Mouse (Mus musculus): ENCODE measurements at regions not wholly inside any gene's neighbourhood (a gene's known extent, or its start where the extent isn't known, plus 50 kb on each side); places are given as distances from the start of the nearest gene placed in this dataset.

DNA sequence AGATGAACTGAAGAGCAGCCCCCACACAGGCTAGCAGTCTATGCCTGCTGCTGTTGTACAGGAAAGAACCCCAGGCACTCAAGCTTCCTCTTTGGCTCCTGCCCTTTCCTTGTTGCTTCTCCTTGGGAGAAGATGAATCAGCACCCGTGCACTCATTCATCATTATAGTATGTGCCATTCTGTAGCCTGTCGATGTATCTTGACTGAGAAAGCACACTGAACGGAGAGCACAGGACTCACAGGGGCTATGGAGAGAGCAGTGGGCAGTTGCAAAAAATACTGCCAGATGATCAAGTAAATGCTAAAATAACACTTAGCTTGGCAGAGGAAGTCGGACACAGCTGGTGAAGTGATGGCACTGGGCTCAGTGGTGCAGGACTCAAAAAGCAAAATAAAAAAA, 322.2 kb upstream of the Vstm2b start:
- H3K9ac ChIP-seq (ENCODE audit: insufficient read depth, low read depth, low read length, poor library complexity, severe bottlenecking): no peak overlapping the region

GRCm38 (mm10) chr7:40577365-40577764, 320.8 kb upstream of the Vstm2b start:
- DNase-seq (ENCODE audit: low read depth, low spot score): no peak
- H3K27ac ChIP-seq (ENCODE audit: insufficient read depth, low read depth, low read length, poor library complexity, severe bottlenecking): no peak overlapping the region
- no peaks in the 10 kb centered on the region for H3K9me3 ChIP-seq (ENCODE audit: control insufficient read depth, insufficient read depth, low read depth, low read length)
- no peaks in the 10 kb centered on the region for H3K4me1 ChIP-seq (ENCODE audit: control insufficient read depth in 2 of 2, insufficient read depth in 2 of 2, low read length in 2 of 2, poor library complexity in 1 of 2)
- no peak overlapping the region for H3K4me3 ChIP-seq (ENCODE audit: insufficient read depth in 1 of 2, low read depth in 1 of 2, low read length in 2 of 2, poor library complexity in 1 of 2, severe bottlenecking in 1 of 2)
- H3K9ac ChIP-seq (ENCODE audit: insufficient read depth, low read depth, low read length, poor library complexity, severe bottlenecking): no peak overlapping the region
- no peaks in the 10 kb centered on the region for H3K36me3 ChIP-seq (ENCODE audit: control insufficient read depth, insufficient read depth, low read length, poor library complexity, severe bottlenecking)
- TF ChIP-seq MAFK (IDR thresholded peaks at IDR 0.05; ENCODE audit: insufficient read depth, low read depth, low read length) (no peak), ZNF384 (IDR thresholded peaks at IDR 0.05; ENCODE audit: low read depth, low read length) (no peak), HCFC1 (IDR thresholded peaks at IDR 0.05; ENCODE audit: borderline replicate concordance, insufficient read depth, low read length) (no peak), CHD2 (IDR thresholded peaks at IDR 0.05; ENCODE audit: low read depth, low read length) (no peak), ZC3H11A (IDR thresholded peaks at IDR 0.05; ENCODE audit: borderline replicate concordance, low read depth, low read length) (no peak)
- in situ Hi-C loops (cut with MboI; ENCODE audit: low sequenced_read_pairs in 2 of 2, unreplicated experiment in 2 of 2): no loop called here

More for the DNA sequence above, 322.2 kb upstream of the Vstm2b start:
- H3K4me3 ChIP-seq (ENCODE audit: insufficient read depth in 1 of 2, low read depth in 1 of 2, low read length in 2 of 2, poor library complexity in 1 of 2, severe bottlenecking in 1 of 2): no peak overlapping the region
- DNase-seq (ENCODE audit: low read depth, low spot score): no peak
- TF ChIP-seq MAFK (IDR thresholded peaks at IDR 0.05; ENCODE audit: insufficient read depth, low read depth, low read length): no peak
- TF ChIP-seq HCFC1 (IDR thresholded peaks at IDR 0.05; ENCODE audit: borderline replicate concordance, insufficient read depth, low read length): no peak
- TF ChIP-seq CHD2 (IDR thresholded peaks at IDR 0.05; ENCODE audit: low read depth, low read length): no peak
- TF ChIP-seq ZNF384 (IDR thresholded peaks at IDR 0.05; ENCODE audit: low read depth, low read length): no peak
- TF ChIP-seq ZC3H11A (IDR thresholded peaks at IDR 0.05; ENCODE audit: borderline replicate concordance, low read depth, low read length): no peak
- no peaks in the 10 kb centered on the region for H3K4me1 ChIP-seq (ENCODE audit: control insufficient read depth in 2 of 2, insufficient read depth in 2 of 2, low read length in 2 of 2, poor library complexity in 1 of 2)
- no peaks in the 10 kb centered on the region for H3K9me3 ChIP-seq (ENCODE audit: control insufficient read depth, insufficient read depth, low read depth, low read length)
- in situ Hi-C loops (cut with MboI; ENCODE audit: low sequenced_read_pairs in 2 of 2, unreplicated experiment in 2 of 2): no loop called here
- no peaks in the 10 kb centered on the region for H3K36me3 ChIP-seq (ENCODE audit: control insufficient read depth, insufficient read depth, low read length, poor library complexity, severe bottlenecking)
- no peak overlapping the region for H3K27ac ChIP-seq (ENCODE audit: insufficient read depth, low read depth, low read length, poor library complexity, severe bottlenecking)

GRCm38 (mm10) chr7:40620761-40621160, 277.4 kb upstream of the Vstm2b start:
- H3K4me1 ChIP-seq (ENCODE audit: control insufficient read depth in 2 of 2, insufficient read depth in 2 of 2, low read length in 2 of 2, poor library complexity in 1 of 2): no peaks in the 10 kb centered on the region
- H3K4me3 ChIP-seq (ENCODE audit: insufficient read depth in 1 of 2, low read depth in 1 of 2, low read length in 2 of 2, poor library complexity in 1 of 2, severe bottlenecking in 1 of 2): no peak overlapping the region
- H3K9me3 ChIP-seq (ENCODE audit: control insufficient read depth, insufficient read depth, low read depth, low read length): no peaks in the 10 kb centered on the region
- H3K36me3 ChIP-seq (ENCODE audit: control insufficient read depth, insufficient read depth, low read length, poor library complexity, severe bottlenecking): no peaks in the 10 kb centered on the region
- in situ Hi-C loops (cut with MboI; ENCODE audit: low sequenced_read_pairs in 2 of 2, unreplicated experiment in 2 of 2): no loop called here
- no peak overlapping the region for H3K9ac ChIP-seq (ENCODE audit: insufficient read depth, low read depth, low read length, poor library complexity, severe bottlenecking)
- TF ChIP-seq HCFC1 (IDR thresholded peaks at IDR 0.05; ENCODE audit: borderline replicate concordance, insufficient read depth, low read length) (no peak), ZC3H11A (IDR thresholded peaks at IDR 0.05; ENCODE audit: borderline replicate concordance, low read depth, low read length) (no peak), ZNF384 (IDR thresholded peaks at IDR 0.05; ENCODE audit: low read depth, low read length) (no peak), MAFK (IDR thresholded peaks at IDR 0.05; ENCODE audit: insufficient read depth, low read depth, low read length) (no peak), CHD2 (IDR thresholded peaks at IDR 0.05; ENCODE audit: low read depth, low read length) (no peak)
- DNase-seq (ENCODE audit: low read depth, low spot score): no peak
- no peak overlapping the region for H3K27ac ChIP-seq (ENCODE audit: insufficient read depth, low read depth, low read length, poor library complexity, severe bottlenecking)

DNA sequence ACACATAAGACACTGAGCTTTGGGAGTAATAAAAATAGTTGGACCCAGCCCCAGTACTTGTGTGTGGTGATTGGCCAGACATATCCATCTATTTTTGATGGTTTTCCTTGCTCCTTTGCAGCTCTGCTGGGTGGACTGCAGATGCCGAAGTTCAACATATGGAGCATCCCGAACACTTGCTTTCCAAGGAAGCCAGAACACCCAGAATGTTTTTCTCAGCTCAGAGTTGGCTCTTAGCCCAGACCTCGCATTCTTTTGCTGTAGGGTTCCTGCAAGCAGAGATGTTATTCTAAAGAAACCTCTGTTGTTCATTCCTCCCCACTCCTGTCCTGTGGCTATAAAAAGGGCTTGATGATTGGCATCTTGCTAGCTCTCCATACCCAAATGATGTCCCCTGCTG, 275.3 kb upstream of the Vstm2b start:
- in situ Hi-C loops (cut with MboI; ENCODE audit: low sequenced_read_pairs in 2 of 2, unreplicated experiment in 2 of 2): no loop called here
- Histone ChIP-seq H3K36me3 (ENCODE audit: control insufficient read depth, insufficient read depth, low read length, poor library complexity, severe bottlenecking) (no peaks in the 10 kb centered on the region), H3K27ac (ENCODE audit: insufficient read depth, low read depth, low read length, poor library complexity, severe bottlenecking) (no peak overlapping the region), H3K9me3 (ENCODE audit: control insufficient read depth, insufficient read depth, low read depth, low read length) (no peaks in the 10 kb centered on the region), H3K4me3 (ENCODE audit: insufficient read depth in 1 of 2, low read depth in 1 of 2, low read length in 2 of 2, poor library complexity in 1 of 2, severe bottlenecking in 1 of 2) (no peak overlapping the region), H3K4me1 (ENCODE audit: control insufficient read depth in 2 of 2, insufficient read depth in 2 of 2, low read length in 2 of 2, poor library complexity in 1 of 2) (no peaks in the 10 kb centered on the region), H3K9ac (ENCODE audit: insufficient read depth, low read depth, low read length, poor library complexity, severe bottlenecking) (no peak overlapping the region)
- TF ChIP-seq ZNF384 (IDR thresholded peaks at IDR 0.05; ENCODE audit: low read depth, low read length) (no peak), ZC3H11A (IDR thresholded peaks at IDR 0.05; ENCODE audit: borderline replicate concordance, low read depth, low read length) (no peak), HCFC1 (IDR thresholded peaks at IDR 0.05; ENCODE audit: borderline replicate concordance, insufficient read depth, low read length) (no peak), CHD2 (IDR thresholded peaks at IDR 0.05; ENCODE audit: low read depth, low read length) (no peak), MAFK (IDR thresholded peaks at IDR 0.05; ENCODE audit: insufficient read depth, low read depth, low read length) (no peak)
- DNase-seq (ENCODE audit: low read depth, low spot score): no peak

DNA sequence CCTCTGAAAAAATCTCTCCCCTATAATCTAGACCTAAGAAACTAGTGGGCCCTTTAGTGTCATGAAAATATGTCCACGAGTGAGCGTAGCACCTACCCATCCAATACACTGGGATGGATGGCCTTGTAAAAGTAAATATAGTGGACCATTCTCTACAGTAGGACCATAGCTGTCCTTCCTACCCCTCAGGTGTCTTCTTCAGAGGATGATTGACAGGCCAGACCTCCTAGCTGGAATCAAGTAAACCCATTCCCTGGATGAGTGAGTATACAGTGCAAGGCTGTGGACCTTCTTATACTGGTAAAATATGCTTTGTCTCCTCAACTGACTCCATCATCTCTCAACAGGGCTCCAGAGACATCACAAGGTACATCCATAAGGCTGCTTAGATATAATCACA, 274.8 kb upstream of the Vstm2b start:
- H3K9me3 ChIP-seq (ENCODE audit: control insufficient read depth, insufficient read depth, low read depth, low read length): no peaks in the 10 kb centered on the region
- H3K4me3 ChIP-seq (ENCODE audit: insufficient read depth in 1 of 2, low read depth in 1 of 2, low read length in 2 of 2, poor library complexity in 1 of 2, severe bottlenecking in 1 of 2): no peak overlapping the region
- H3K27ac ChIP-seq (ENCODE audit: insufficient read depth, low read depth, low read length, poor library complexity, severe bottlenecking): no peak overlapping the region
- no peaks in the 10 kb centered on the region for H3K36me3 ChIP-seq (ENCODE audit: control insufficient read depth, insufficient read depth, low read length, poor library complexity, severe bottlenecking)
- in situ Hi-C loops (cut with MboI; ENCODE audit: low sequenced_read_pairs in 2 of 2, unreplicated experiment in 2 of 2): no loop called here
- H3K9ac ChIP-seq (ENCODE audit: insufficient read depth, low read depth, low read length, poor library complexity, severe bottlenecking): no peak overlapping the region
- TF ChIP-seq CHD2 (IDR thresholded peaks at IDR 0.05; ENCODE audit: low read depth, low read length): no peak
- TF ChIP-seq ZNF384 (IDR thresholded peaks at IDR 0.05; ENCODE audit: low read depth, low read length): no peak
- no peak for TF ChIP-seq HCFC1 (IDR thresholded peaks at IDR 0.05; ENCODE audit: borderline replicate concordance, insufficient read depth, low read length)
- no peak for TF ChIP-seq ZC3H11A (IDR thresholded peaks at IDR 0.05; ENCODE audit: borderline replicate concordance, low read depth, low read length)
- TF ChIP-seq MAFK (IDR thresholded peaks at IDR 0.05; ENCODE audit: insufficient read depth, low read depth, low read length): no peak
- no peaks in the 10 kb centered on the region for H3K4me1 ChIP-seq (ENCODE audit: control insufficient read depth in 2 of 2, insufficient read depth in 2 of 2, low read length in 2 of 2, poor library complexity in 1 of 2)
- DNase-seq (ENCODE audit: low read depth, low spot score): no peak
